Mouse (Mus musculus): ENCODE measurements around the gene Serpinb6a. TPM values are rescaled to one million over a fixed set of nuclear protein-coding genes. Genes with fewer than 3 reads are reported as not detected.

The Serpinb6a gene
- polyA plus RNA-seq, 1 experiment from 2014 or later: 73.7 TPM

DNA sequence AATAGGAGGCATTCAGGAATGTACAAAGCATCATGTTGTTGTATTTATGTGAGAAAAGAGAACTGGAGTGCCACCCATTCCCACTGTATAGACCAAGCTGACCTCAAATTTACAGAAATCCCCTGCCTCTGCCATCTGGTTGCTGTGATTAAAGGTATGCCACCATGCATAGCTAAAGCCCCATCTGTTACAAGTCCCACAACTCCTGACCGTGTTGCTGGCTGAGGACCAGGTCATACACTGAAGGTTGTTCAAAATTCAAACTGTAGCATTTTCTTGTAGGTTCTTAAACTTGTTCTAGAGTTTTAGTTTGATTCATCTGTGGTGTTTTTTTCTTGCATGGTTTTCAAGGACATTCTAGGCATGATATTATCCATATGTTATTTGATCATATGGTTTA is 15.9 kb upstream of the Serpinb6a start:
- Histone ChIP-seq H3K4me2 (replicated peaks; ENCODE audit: low read depth, low read length) (no peak overlapping the region), H3K27me3 (ENCODE audit: control insufficient read depth, insufficient read depth, low read length) (no peaks in the 10 kb centered on the region), H3K27ac (ENCODE audit: low read length) (no peak overlapping the region), H3K4me3 (ENCODE audit: low read depth, low read length) (no peak overlapping the region), H3K9me3 (ENCODE audit: control insufficient read depth, low read depth, low read length) (no peaks in the 10 kb centered on the region), H3K9ac (replicated peaks; ENCODE audit: low read depth, low read length) (no peak overlapping the region), H3K4me1 (ENCODE audit: control insufficient read depth, insufficient read depth, low read length) (no peaks in the 10 kb centered on the region), H3K36me3 (ENCODE audit: control insufficient read depth, insufficient read depth, low read length) (peaks cover 51% of the 10 kb centered on the region)
- ATAC-seq (ENCODE audit: insufficient number of reproducible peaks, insufficient read depth, low FRiP score, low read depth): no peak
- 94% methylated on average over 1 of the region's 1 CpGs for WGBS

DNA sequence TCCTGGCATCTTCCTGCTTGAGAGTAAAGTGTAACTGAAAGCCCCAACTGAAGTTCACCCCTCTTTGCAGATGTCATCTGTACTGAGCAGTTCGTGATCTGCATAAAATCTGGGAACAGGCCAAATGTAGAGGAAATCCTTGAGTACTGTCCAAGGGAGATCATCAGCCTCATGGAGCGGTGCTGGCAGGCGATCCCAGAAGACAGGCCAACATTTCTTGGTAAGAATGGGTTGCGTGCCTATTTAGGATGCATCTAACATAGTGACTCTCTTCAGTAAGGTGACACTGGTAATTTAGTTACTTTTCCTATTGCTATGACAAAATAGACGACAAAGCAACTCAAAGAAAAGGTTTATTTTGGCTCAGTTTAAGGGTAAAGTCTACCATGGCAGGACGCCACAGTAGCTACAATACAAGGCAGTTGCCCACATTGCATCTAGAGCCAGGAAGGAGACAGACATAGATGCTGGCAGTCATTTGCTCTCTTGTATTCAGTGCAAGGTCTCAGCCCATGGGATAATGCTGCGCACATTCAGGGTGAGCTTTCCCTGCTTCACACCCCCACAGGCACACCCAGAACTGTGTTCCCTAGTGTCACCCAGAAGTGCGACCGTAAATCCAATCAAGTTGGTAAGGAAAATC is 14.5 kb upstream of the Serpinb6a start:
- Histone ChIP-seq H3K9ac (replicated peaks; ENCODE audit: low read depth, low read length) (no peak overlapping the region), H3K36me3 (ENCODE audit: control insufficient read depth, insufficient read depth, low read length) (peaks cover 42% of the 10 kb centered on the region), H3K27ac (ENCODE audit: low read length) (no peak overlapping the region), H3K4me2 (replicated peaks; ENCODE audit: low read depth, low read length) (no peak overlapping the region), H3K27me3 (ENCODE audit: control insufficient read depth, insufficient read depth, low read length) (no peaks in the 10 kb centered on the region), H3K4me3 (ENCODE audit: low read depth, low read length) (no peak overlapping the region), H3K4me1 (ENCODE audit: control insufficient read depth, insufficient read depth, low read length) (no peaks in the 10 kb centered on the region), H3K9me3 (ENCODE audit: control insufficient read depth, low read depth, low read length) (no peaks in the 10 kb centered on the region)
- 93% methylated on average over 9 of the region's 9 CpGs for WGBS
- no peak for ATAC-seq (ENCODE audit: insufficient number of reproducible peaks, insufficient read depth, low FRiP score, low read depth)

DNA sequence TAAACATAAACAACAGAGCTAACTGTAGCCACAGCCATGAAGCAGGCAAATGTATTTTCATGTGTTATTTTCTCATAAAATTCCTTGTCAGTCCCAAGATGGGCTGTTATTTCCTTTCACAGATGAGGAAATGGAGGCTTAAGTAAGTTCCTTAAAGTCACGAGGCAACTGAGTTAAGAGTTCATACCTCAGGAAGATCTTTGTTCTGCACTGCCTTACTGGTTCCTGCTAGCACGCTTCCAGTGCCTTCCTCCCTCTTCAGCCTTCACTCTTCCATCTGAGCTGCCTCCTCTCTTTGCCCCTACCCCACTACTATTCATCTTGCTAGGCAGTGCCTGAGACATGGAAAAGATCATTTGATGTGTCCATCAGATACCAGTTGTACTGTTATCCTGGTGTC is 4.6 kb upstream of the Serpinb6a start:
- Histone ChIP-seq H3K9me3 (ENCODE audit: control insufficient read depth, low read depth, low read length) (no peaks in the 10 kb centered on the region), H3K36me3 (ENCODE audit: control insufficient read depth, insufficient read depth, low read length) (peaks cover 10% of the 10 kb centered on the region; the same call in 1 of the 2 replicates), H3K9ac (replicated peaks; ENCODE audit: low read depth, low read length) (no peak overlapping the region), H3K27ac (ENCODE audit: low read length) (no peak overlapping the region), H3K27me3 (ENCODE audit: control insufficient read depth, insufficient read depth, low read length) (no peaks in the 10 kb centered on the region), H3K4me1 (ENCODE audit: control insufficient read depth, insufficient read depth, low read length) (peaks cover 4% of the 10 kb centered on the region; the same call in 1 of the 2 replicates), H3K4me2 (replicated peaks; ENCODE audit: low read depth, low read length) (no peak overlapping the region), H3K4me3 (ENCODE audit: low read depth, low read length) (no peak overlapping the region)
- no peak for ATAC-seq (ENCODE audit: insufficient number of reproducible peaks, insufficient read depth, low FRiP score, low read depth)
- WGBS: 71% methylated on average over 2 of the region's 2 CpGs

DNA sequence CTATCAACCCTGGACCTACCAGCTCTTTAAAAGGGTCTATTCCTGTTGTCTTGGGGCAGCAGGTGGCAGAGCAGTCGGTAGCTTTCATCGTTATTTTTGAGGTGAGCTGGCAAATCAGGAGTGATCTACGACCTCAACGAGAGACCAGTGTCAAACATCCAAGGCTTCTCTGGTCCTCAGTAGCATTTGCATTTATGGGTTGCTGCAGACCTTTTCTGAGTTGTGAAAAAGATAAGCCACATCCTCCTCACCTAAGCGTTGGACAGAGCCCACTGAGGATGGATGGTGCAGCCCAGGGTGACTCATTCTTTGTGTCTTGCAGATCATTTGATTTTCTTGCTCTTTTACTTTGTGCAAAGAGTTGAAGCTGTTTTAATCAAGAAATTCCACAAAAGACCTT is 464 bp upstream of the Serpinb6a start:
- ATAC-seq (ENCODE audit: insufficient number of reproducible peaks, insufficient read depth, low FRiP score, low read depth): no peak
- H3K4me1 ChIP-seq (ENCODE audit: control insufficient read depth, insufficient read depth, low read length): peaks cover 4% of the 10 kb centered on the region; the same call in 1 of the 2 replicates

DNA sequence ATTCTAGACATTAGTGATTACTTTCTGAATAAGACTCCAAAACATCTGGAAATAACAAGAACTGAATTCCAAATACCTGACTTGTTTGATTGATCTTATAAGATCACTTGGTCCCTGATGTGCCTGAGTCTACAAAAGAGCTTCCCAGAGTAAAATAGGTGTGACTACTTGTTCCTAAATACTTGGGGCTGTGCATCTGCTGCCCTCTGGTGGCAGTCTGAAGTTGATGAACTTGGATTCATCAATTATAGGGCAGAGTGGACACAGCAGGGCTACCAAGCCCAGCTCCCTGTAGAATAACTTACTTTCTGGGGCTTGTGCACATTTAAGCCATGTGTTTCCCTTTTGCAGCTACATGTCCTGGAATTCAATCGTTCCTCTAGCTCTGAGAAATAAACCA is 7.4 kb downstream of the Serpinb6a start:
- ATAC-seq (ENCODE audit: insufficient number of reproducible peaks, insufficient read depth, low FRiP score, low read depth): no peak
- Histone ChIP-seq H3K4me1 (ENCODE audit: control insufficient read depth, insufficient read depth, low read length) (no peaks in the 10 kb centered on the region), H3K27me3 (ENCODE audit: control insufficient read depth, insufficient read depth, low read length) (no peaks in the 10 kb centered on the region), H3K4me2 (replicated peaks; ENCODE audit: low read depth, low read length) (no peak overlapping the region), H3K27ac (ENCODE audit: low read length) (no peak overlapping the region), H3K4me3 (ENCODE audit: low read depth, low read length) (no peak overlapping the region), H3K36me3 (ENCODE audit: control insufficient read depth, insufficient read depth, low read length) (no peaks in the 10 kb centered on the region), H3K9ac (replicated peaks; ENCODE audit: low read depth, low read length) (no peak overlapping the region), H3K9me3 (ENCODE audit: control insufficient read depth, low read depth, low read length) (no peaks in the 10 kb centered on the region)
- WGBS: 39% methylated on average over 1 of the region's 1 CpGs

More for the DNA sequence above, 464 bp upstream of the Serpinb6a start:
- Histone ChIP-seq H3K4me2 (replicated peaks; ENCODE audit: low read depth, low read length) (peak overlapping the region; percentile 91), H3K9ac (replicated peaks; ENCODE audit: low read depth, low read length) (peak overlapping the region; percentile 87; the same call in 1 of the 2 replicates), H3K9me3 (ENCODE audit: control insufficient read depth, low read depth, low read length) (no peaks in the 10 kb centered on the region), H3K36me3 (ENCODE audit: control insufficient read depth, insufficient read depth, low read length) (no peaks in the 10 kb centered on the region), H3K27me3 (ENCODE audit: control insufficient read depth, insufficient read depth, low read length) (no peaks in the 10 kb centered on the region), H3K4me3 (ENCODE audit: low read depth, low read length) (peak overlapping the region; percentile 95), H3K27ac (ENCODE audit: low read length) (no peak overlapping the region)
- 9% methylated on average over 5 of the region's 5 CpGs for WGBS

DNA sequence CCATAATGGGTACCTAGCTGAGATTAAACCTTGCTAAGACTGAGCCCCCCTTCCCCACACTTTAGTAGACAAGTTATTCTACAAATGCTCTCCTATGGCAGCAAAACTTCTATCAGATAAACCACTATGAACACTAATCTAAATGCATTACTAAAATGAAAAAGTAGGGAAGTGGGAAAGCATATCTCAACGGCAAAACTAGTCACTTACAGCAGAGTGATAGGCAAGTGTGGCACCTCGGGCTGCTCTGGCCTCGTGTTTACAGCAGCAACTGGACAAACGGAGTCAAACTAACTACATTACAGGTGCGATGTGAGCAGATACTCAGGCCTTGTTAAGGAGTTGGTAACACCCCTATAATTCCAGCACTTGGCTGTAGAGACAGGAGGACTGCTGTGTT is 13.0 kb downstream of the Serpinb6a start:
- Histone ChIP-seq H3K27ac (ENCODE audit: low read length) (no peak overlapping the region), H3K9me3 (ENCODE audit: control insufficient read depth, low read depth, low read length) (no peaks in the 10 kb centered on the region), H3K4me2 (replicated peaks; ENCODE audit: low read depth, low read length) (no peak overlapping the region), H3K4me3 (ENCODE audit: low read depth, low read length) (no peak overlapping the region), H3K9ac (replicated peaks; ENCODE audit: low read depth, low read length) (no peak overlapping the region), H3K4me1 (ENCODE audit: control insufficient read depth, insufficient read depth, low read length) (no peaks in the 10 kb centered on the region), H3K36me3 (ENCODE audit: control insufficient read depth, insufficient read depth, low read length) (peaks cover 8% of the 10 kb centered on the region; the same call in 1 of the 2 replicates), H3K27me3 (ENCODE audit: control insufficient read depth, insufficient read depth, low read length) (no peaks in the 10 kb centered on the region)
- WGBS: 84% methylated on average over 5 of the region's 5 CpGs
- ATAC-seq (ENCODE audit: insufficient number of reproducible peaks, insufficient read depth, low FRiP score, low read depth): no peak

DNA sequence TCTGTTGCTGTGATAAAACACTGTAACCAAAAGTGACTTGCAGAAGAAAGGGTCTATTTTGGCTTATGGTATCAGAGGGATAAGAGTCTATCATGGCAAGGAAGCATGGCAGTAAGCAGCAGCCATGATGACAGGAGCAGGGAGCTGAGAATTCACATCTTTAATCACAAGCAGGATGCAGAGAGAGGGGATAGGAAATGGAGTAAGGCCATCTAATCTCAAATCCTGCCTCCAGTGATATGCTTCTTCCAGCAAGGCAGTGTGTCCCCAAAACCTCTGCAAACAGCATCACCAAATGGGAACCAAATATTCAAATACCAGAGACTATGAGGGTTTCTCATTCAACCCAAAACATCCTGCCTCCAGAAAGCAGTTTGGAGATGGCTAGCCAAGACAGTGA is 36.0 kb downstream of the Serpinb6a start:
- H3K9ac ChIP-seq (replicated peaks; ENCODE audit: low read depth, low read length): no peak overlapping the region
- no peak for ATAC-seq (ENCODE audit: insufficient number of reproducible peaks, insufficient read depth, low FRiP score, low read depth)
- H3K36me3 ChIP-seq (ENCODE audit: control insufficient read depth, insufficient read depth, low read length): no peaks in the 10 kb centered on the region
- peaks cover 7% of the 10 kb centered on the region for H3K4me1 ChIP-seq (ENCODE audit: control insufficient read depth, insufficient read depth, low read length)
- no peak overlapping the region for H3K4me3 ChIP-seq (ENCODE audit: low read depth, low read length)
- H3K4me2 ChIP-seq (replicated peaks; ENCODE audit: low read depth, low read length): no peak overlapping the region
- H3K27ac ChIP-seq (ENCODE audit: low read length): no peak overlapping the region
- H3K9me3 ChIP-seq (ENCODE audit: control insufficient read depth, low read depth, low read length): no peaks in the 10 kb centered on the region
- no peaks in the 10 kb centered on the region for H3K27me3 ChIP-seq (ENCODE audit: control insufficient read depth, insufficient read depth, low read length)

DNA sequence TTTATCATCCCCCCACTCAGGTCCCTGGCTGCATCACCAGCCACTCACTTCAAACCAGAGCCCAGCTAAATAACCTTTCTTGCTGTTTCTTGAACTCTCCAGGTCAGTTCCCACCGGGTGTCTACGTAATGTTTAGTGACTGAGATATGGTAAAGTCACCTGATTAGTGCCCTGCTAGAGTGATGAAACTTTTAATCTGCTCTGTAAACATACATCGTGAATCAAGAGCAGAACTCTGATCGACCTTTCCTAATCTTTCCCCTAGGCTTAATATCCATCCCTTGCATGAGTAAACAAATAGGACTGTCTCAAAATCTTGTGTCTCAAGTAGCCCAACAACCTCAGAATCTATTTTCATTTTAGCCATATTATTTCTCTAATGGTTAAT is 36.6 kb downstream of the Serpinb6a start:
- Histone ChIP-seq H3K27me3 (ENCODE audit: control insufficient read depth, insufficient read depth, low read length) (no peaks in the 10 kb centered on the region), H3K36me3 (ENCODE audit: control insufficient read depth, insufficient read depth, low read length) (no peaks in the 10 kb centered on the region), H3K27ac (ENCODE audit: low read length) (no peak overlapping the region), H3K9ac (replicated peaks; ENCODE audit: low read depth, low read length) (no peak overlapping the region), H3K4me3 (ENCODE audit: low read depth, low read length) (no peak overlapping the region), H3K4me2 (replicated peaks; ENCODE audit: low read depth, low read length) (peak overlapping the region; percentile 64), H3K9me3 (ENCODE audit: control insufficient read depth, low read depth, low read length) (no peaks in the 10 kb centered on the region), H3K4me1 (ENCODE audit: control insufficient read depth, insufficient read depth, low read length) (peaks cover 7% of the 10 kb centered on the region)
- WGBS: 28% methylated on average over 4 of the region's 4 CpGs
- no peak for ATAC-seq (ENCODE audit: insufficient number of reproducible peaks, insufficient read depth, low FRiP score, low read depth)
